In genomic region chr9:57158506-57158905, GRCm38 (mm10) we compare ENCODE assay signal across 8 mouse cellular contexts. TPM values are rescaled to one million over a fixed set of nuclear protein-coding genes. Genes with fewer than 3 reads are reported as not detected.
DNase-seq lines count a peak whose midpoint lies in the region; ATAC-seq and TF ChIP-seq lines count a peak whose summit lies in the region.

No protein-coding gene starts in this region.

- DNase-seq in gastrocnemius, adult 2 months: no peak
- no peak for DNase-seq in gastrocnemius, postnatal 25 days
- DNase-seq in thymus, postnatal 4 days: peak; percentile 13
- DNase-seq in thymus, postnatal 25 days: no peak
- no peak for DNase-seq in liver, embryonic 13.5 days
- no peak for DNase-seq in embryo, embryonic 10 days (ENCODE audit: low spot score)
- no peak for DNase-seq in right cerebral cortex, postnatal 36 days (ENCODE audit: low spot score in 2 of 2)
- no peak for DNase-seq in B cell, adult 2 months

- ATAC-seq in liver, embryonic 13.5 days (ENCODE audit: low read depth): no peak

- peak overlapping the region; percentile 91 for H3K4me3 ChIP-seq in gastrocnemius, adult 2 months
- H3K4me3 ChIP-seq in liver, embryonic 13.5 days (replicated peaks): peak overlapping the region; percentile 73

- peak overlapping the region; percentile 86 for H3K4me2 ChIP-seq in liver, embryonic 13.5 days

- peaks cover 19% of the 10 kb centered on the region for H3K4me1 ChIP-seq in liver, embryonic 13.5 days (replicated peaks)

- peak overlapping the region; percentile 86 for H3K27ac ChIP-seq in gastrocnemius, adult 2 months
- H3K27ac ChIP-seq in liver, embryonic 13.5 days: 0 out of 2 replicates have a peak overlapping the region, but pooled peaks have one; percentile 1

- peaks cover 19% of the 10 kb centered on the region; the same call in 1 of the 2 replicates for H3K36me3 ChIP-seq in liver, embryonic 13.5 days

- TF ChIP-seq CTCF in gastrocnemius, adult 2 months (IDR thresholded peaks at IDR 0.05): no peak

- H3K9ac ChIP-seq in liver, embryonic 13.5 days: peak overlapping the region; percentile 79; the same call in 1 of the 2 replicates

- H3K27me3 ChIP-seq in liver, embryonic 13.5 days: no peaks in the 10 kb centered on the region

- H3K9me3 ChIP-seq in liver, embryonic 13.5 days (replicated peaks): no peaks in the 10 kb centered on the region

- 44% methylated on average over 11 of the region's 11 CpGs for WGBS in liver, embryonic 13.5 days (ENCODE audit: insufficient replicate concordance)

- intact Hi-C loops in gastrocnemius, adult 2 months (cut with DNase I): no loop called here

RNA-seq across cellular contexts. Expression of gene Commd4, which starts 0.4 kb away (rescaled TPM):
- total RNA-seq in gastrocnemius, adult 2 months (2021): 10 to 100 TPM; 26.3 to 27.1 TPM
- total RNA-seq in gastrocnemius, postnatal 25 days (2021): 10 to 100 TPM; 19.3 to 25.9 TPM
- polyA plus RNA-seq in liver, embryonic 13.5 days (2015; fragmentation: Nextera tagmentation; extraction: Ambion mirVana): 51.1 and 58.1 TPM in 2 replicates

RNA-seq across cellular contexts. Expression of gene Neil1, which starts 10.4 kb away (rescaled TPM):
- 1 to 10 TPM; 4.8 to 7.3 TPM for total RNA-seq in gastrocnemius, adult 2 months (2021)
- 1 to 10 TPM; 5.1 to 5.8 TPM for total RNA-seq in gastrocnemius, postnatal 25 days (2021)
- 1.6 and 1.9 TPM in 2 replicates for polyA plus RNA-seq in liver, embryonic 13.5 days (2015; fragmentation: Nextera tagmentation; extraction: Ambion mirVana)

RNA-seq across cellular contexts. Expression of gene Man2c1, which starts 28.0 kb away (rescaled TPM):
- total RNA-seq in gastrocnemius, adult 2 months (2021): 10 to 100 TPM; 30.9 to 35.6 TPM
- total RNA-seq in gastrocnemius, postnatal 25 days (2021): 10 to 100 TPM; 27.6 to 29.0 TPM
- polyA plus RNA-seq in liver, embryonic 13.5 days (2015; fragmentation: Nextera tagmentation; extraction: Ambion mirVana): 17.3 and 19.5 TPM in 2 replicates
